Mouse (Mus musculus) limb, embryonic 14.5 days (tissue): ENCODE data around the gene Npb. TPM values are rescaled to one million over a fixed set of nuclear protein-coding genes. Genes with fewer than 3 reads are reported as not detected.

Experiments used
- ATAC-seq: fragments of 200-750 bp; cut with Nextera tagmentation; 2 replicates; pipeline ENCODE4 v1.8.0; 2017; ENCODE audit warnings: low read depth, moderate number of reproducible peaks, moderate TSS enrichment; ENCODE audit not compliant: low FRiP score
- DNase-seq: peaks from one replicate; pipeline ENCODE4 v3.0.0-alpha.2; 2015; ENCODE audit warnings: low spot score
- H3K27ac ChIP-seq: fragments of 300-500 bp; sonication (generic); replicated peaks from 2 replicates; pipeline ENCODE4 v1.5.1; 2014; ENCODE audit warnings: low read depth, mild to moderate bottlenecking, low read length, moderate library complexity, mixed read lengths
- H3K27me3 ChIP-seq: fragments of 300-500 bp; sonication (generic); 2 replicates; pipeline ENCODE4 v1.6.1; 2014; ENCODE audit warnings: low read length, mixed read lengths; ENCODE audit not compliant: control insufficient read depth, insufficient read depth
- H3K36me3 ChIP-seq: fragments of 300-500 bp; sonication (generic); 2 replicates; pipeline ENCODE4 v1.6.1; 2014; ENCODE audit warnings: mild to moderate bottlenecking, low read length, moderate library complexity, mixed read lengths; ENCODE audit not compliant: control insufficient read depth, insufficient read depth
- H3K4me1 ChIP-seq: fragments of 300-500 bp; sonication (generic); 2 replicates; pipeline ENCODE4 v1.6.1; 2014; ENCODE audit warnings: antibody characterized with exemption, low read length, mixed read lengths; ENCODE audit not compliant: control insufficient read depth, insufficient read depth
- H3K4me2 ChIP-seq: fragments of 300-500 bp; sonication (generic); replicated peaks from 2 replicates; pipeline ENCODE4 v1.6.1; 2014; ENCODE audit warnings: low read depth, mild to moderate bottlenecking, low read length, moderate library complexity; ENCODE audit not compliant: severe bottlenecking
- H3K4me3 ChIP-seq: fragments of 300-500 bp; sonication (generic); replicated peaks from 2 replicates; pipeline ENCODE4 v1.5.1; 2014; ENCODE audit warnings: low read length
- H3K9ac ChIP-seq: fragments of 300-500 bp; sonication (generic); 2 replicates; pipeline ENCODE4 v1.6.1; 2014; ENCODE audit warnings: mild to moderate bottlenecking, low read depth, low read length, moderate library complexity; ENCODE audit not compliant: severe bottlenecking
- H3K9me3 ChIP-seq: fragments of 300-500 bp; sonication (generic); 2 replicates; pipeline ENCODE4 v1.6.1; 2016; ENCODE audit warnings: low read length; ENCODE audit not compliant: control insufficient read depth
- POLR2A ChIP-seq: fragments of 200-500 bp; IDR thresholded peaks from 2 replicates; pipeline ENCODE4 v1.8.0; 2012; ENCODE audit warnings: inconsistent platforms, mild to moderate bottlenecking, moderate library complexity, borderline replicate concordance; ENCODE audit not compliant: insufficient read depth, insufficient read length; ENCODE audit errors: extremely low read depth
- WGBS: fragments of 180-500 bp; shearing (Covaris S2); extraction: QIAGEN DNeasy Blood & Tissue Kit; methylation state at CpG from one replicate; pipeline ENCODE4 v1.1.7; 2014; 5-methylcytosine and 5-hydroxymethylcytosine counted together
- polyA plus RNA-seq, 2 experiments: library from polyadenylated mRNA; depleted of rRNA in 1 of 2; stranded (reverse) in 1 of 2; unstranded in 1 of 2; fragments of >200 nt; fragmentation: Nextera tagmentation in 1 of 2; extraction: Ambion mirVana in 1 of 2; gene quantifications; 2 replicates each; pipeline versions ENCODE4 v1.2.1 to v1.2.3; 2012 to 2014

Gene Npb
- polyA plus RNA-seq, 2 experiments: 2.1 to 2.7 TPM

GRCm38 (mm10) chr11:120612763-120613162 is 4.5 kb downstream of the Npb start:
- Histone ChIP-seq H3K4me1 (peaks cover 20% of the 10 kb centered on the region), H3K9ac (no peak overlapping the region), H3K4me3 (no peak overlapping the region), H3K9me3 (no peaks in the 10 kb centered on the region), H3K4me2 (no peak overlapping the region), H3K27me3 (peaks cover 6% of the 10 kb centered on the region), H3K27ac (no peak overlapping the region), H3K36me3 (peaks cover 56% of the 10 kb centered on the region)
- WGBS: 28% methylated on average over 6 of the region's 6 CpGs
- no peak for TF ChIP-seq POLR2A
- DNase-seq (peak; percentile 46), ATAC-seq (no peak)

GRCm38 (mm10) chr11:120613481-120613972 is 5.2 kb downstream of the Npb start:
- Histone ChIP-seq H3K4me2 (no peak overlapping the region), H3K27me3 (peaks cover 6% of the 10 kb centered on the region), H3K36me3 (peaks cover 59% of the 10 kb centered on the region), H3K4me1 (peaks cover 12% of the 10 kb centered on the region), H3K9me3 (no peaks in the 10 kb centered on the region), H3K27ac (no peak overlapping the region), H3K9ac (no peak overlapping the region), H3K4me3 (no peak overlapping the region)
- no peak for DNase-seq
- ATAC-seq: no peak
- no peak for TF ChIP-seq POLR2A
- WGBS: 90% methylated on average over 10 of the region's 10 CpGs

GRCm38 (mm10) chr11:120613976-120614375 is 5.7 kb downstream of the Npb start:
- WGBS: 85% methylated on average over 8 of the region's 8 CpGs
- H3K36me3 ChIP-seq: peaks cover 63% of the 10 kb centered on the region
- DNase-seq: no peak
- no peak overlapping the region for H3K27ac ChIP-seq
- no peak for ATAC-seq
- no peak for TF ChIP-seq POLR2A
- no peak overlapping the region for H3K4me3 ChIP-seq
- peaks cover 1% of the 10 kb centered on the region for H3K27me3 ChIP-seq
- no peak overlapping the region for H3K9ac ChIP-seq
- H3K4me2 ChIP-seq: no peak overlapping the region
- peaks cover 11% of the 10 kb centered on the region for H3K4me1 ChIP-seq
- no peaks in the 10 kb centered on the region for H3K9me3 ChIP-seq

GRCm38 (mm10) chr11:120615167-120615566 is 6.9 kb downstream of the Npb start:
- H3K27me3 ChIP-seq: no peaks in the 10 kb centered on the region
- H3K27ac ChIP-seq: no peak overlapping the region
- no peak for DNase-seq
- no peak for ATAC-seq
- no peak overlapping the region for H3K4me2 ChIP-seq
- H3K9me3 ChIP-seq: no peaks in the 10 kb centered on the region
- H3K4me1 ChIP-seq: peaks cover 11% of the 10 kb centered on the region
- TF ChIP-seq POLR2A: no peak
- no peak overlapping the region for H3K4me3 ChIP-seq
- peaks cover 72% of the 10 kb centered on the region for H3K36me3 ChIP-seq
- H3K9ac ChIP-seq: no peak overlapping the region
- 98% methylated on average over 6 of the region's 6 CpGs for WGBS

GRCm38 (mm10) chr11:120615606-120616203 is 7.4 kb downstream of the Npb start:
- Histone ChIP-seq H3K9ac (no peak overlapping the region), H3K36me3 (peaks cover 72% of the 10 kb centered on the region), H3K4me2 (no peak overlapping the region), H3K27me3 (no peaks in the 10 kb centered on the region), H3K4me3 (no peak overlapping the region), H3K27ac (no peak overlapping the region), H3K4me1 (peaks cover 11% of the 10 kb centered on the region), H3K9me3 (no peaks in the 10 kb centered on the region)
- WGBS: 94% methylated on average over 11 of the region's 11 CpGs
- ATAC-seq (no peak), DNase-seq (no peak)
- TF ChIP-seq POLR2A: no peak
